Mouse (Mus musculus) hindbrain, embryonic 15.5 days (tissue): ENCODE measurements around the gene Zfhx3. TPM values are rescaled to one million over a fixed set of nuclear protein-coding genes. Genes with fewer than 3 reads are reported as not detected.

ENCODE experiments used
- ATAC-seq: fragments of 200-750 bp; cut with Nextera tagmentation; 2 replicates; pipeline ENCODE4 v1.8.0; 2017; ENCODE audit warnings: low read depth, moderate number of reproducible peaks, moderate TSS enrichment; ENCODE audit not compliant: low FRiP score
- H3K27ac ChIP-seq: fragments of 300-500 bp; sonication (generic); replicated peaks from 2 replicates; pipeline ENCODE4 v1.5.1; 2015; ENCODE audit warnings: mild to moderate bottlenecking, inconsistent platforms
- H3K27me3 ChIP-seq: fragments of 300-500 bp; sonication (generic); 2 replicates; pipeline ENCODE4 v1.6.1; 2015; ENCODE audit warnings: control low read depth, inconsistent platforms
- H3K36me3 ChIP-seq: fragments of 300-500 bp; sonication (generic); 2 replicates; pipeline ENCODE4 v1.6.1; 2015; ENCODE audit warnings: control low read depth, inconsistent platforms
- H3K4me1 ChIP-seq: fragments of 300-500 bp; sonication (generic); replicated peaks from 2 replicates; pipeline ENCODE4 v1.6.1; 2015; ENCODE audit warnings: control low read depth, inconsistent platforms
- H3K4me2 ChIP-seq: fragments of 300-500 bp; sonication (generic); 2 replicates; pipeline ENCODE4 v1.6.1; 2015; ENCODE audit warnings: moderate library complexity, mild to moderate bottlenecking, inconsistent platforms
- H3K4me3 ChIP-seq: fragments of 300-500 bp; sonication (generic); 2 replicates; pipeline ENCODE4 v1.5.1; 2015; ENCODE audit warnings: mild to moderate bottlenecking, inconsistent platforms
- H3K9ac ChIP-seq: fragments of 300-500 bp; sonication (generic); 2 replicates; pipeline ENCODE4 v1.6.1; 2015; ENCODE audit warnings: inconsistent platforms
- H3K9me3 ChIP-seq: fragments of 300-500 bp; sonication (generic); 2 replicates; pipeline ENCODE4 v1.6.1; 2016; ENCODE audit warnings: control low read depth, inconsistent platforms
- WGBS: fragments of 180-500 bp; shearing (Covaris S2); methylation state at CpG from one replicate; pipeline ENCODE4 v1.1.7; 2015; 5-methylcytosine and 5-hydroxymethylcytosine counted together
- polyA plus RNA-seq: library from polyadenylated mRNA; unstranded; fragments of >200 nt; fragmentation: Nextera tagmentation; extraction: Ambion mirVana; gene quantifications from 2 replicates; pipeline ENCODE4 v1.2.1, GENCODE M21; 2015

The Zfhx3 gene
- polyA plus RNA-seq, 1 experiment from 2014 or later: 23.5 TPM

DNA sequence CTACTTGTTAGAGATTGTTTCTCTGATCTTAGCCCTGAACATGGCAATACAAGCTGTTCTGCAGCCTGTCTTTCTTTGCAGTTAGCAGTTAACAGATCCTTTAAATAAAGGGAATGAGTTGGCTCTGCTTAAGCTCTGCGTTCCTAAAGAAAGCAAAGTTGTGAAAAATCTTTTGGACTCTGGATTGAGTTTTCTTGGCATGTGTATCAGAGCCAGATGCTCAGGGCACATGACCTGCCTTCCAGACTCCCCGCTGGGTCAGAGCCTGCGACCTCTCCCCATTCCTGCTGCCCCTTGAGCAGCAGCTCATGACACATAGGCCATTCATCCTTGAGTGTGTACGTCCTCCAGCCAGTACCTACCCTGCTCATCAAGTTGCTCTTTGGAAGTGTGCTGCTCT lies 81.9 kb downstream of the Zfhx3 start:
- 63% methylated on average over 4 of the region's 4 CpGs for WGBS
- H3K36me3 ChIP-seq: no peaks in the 10 kb centered on the region
- ATAC-seq: no peak
- no peak overlapping the region for H3K27ac ChIP-seq
- H3K27me3 ChIP-seq: no peaks in the 10 kb centered on the region
- H3K4me3 ChIP-seq: no peak overlapping the region
- H3K9ac ChIP-seq: no peak overlapping the region
- peaks cover 9% of the 10 kb centered on the region; the same call in 1 of the 2 replicates for H3K4me1 ChIP-seq
- H3K9me3 ChIP-seq: no peaks in the 10 kb centered on the region
- no peak overlapping the region for H3K4me2 ChIP-seq

DNA sequence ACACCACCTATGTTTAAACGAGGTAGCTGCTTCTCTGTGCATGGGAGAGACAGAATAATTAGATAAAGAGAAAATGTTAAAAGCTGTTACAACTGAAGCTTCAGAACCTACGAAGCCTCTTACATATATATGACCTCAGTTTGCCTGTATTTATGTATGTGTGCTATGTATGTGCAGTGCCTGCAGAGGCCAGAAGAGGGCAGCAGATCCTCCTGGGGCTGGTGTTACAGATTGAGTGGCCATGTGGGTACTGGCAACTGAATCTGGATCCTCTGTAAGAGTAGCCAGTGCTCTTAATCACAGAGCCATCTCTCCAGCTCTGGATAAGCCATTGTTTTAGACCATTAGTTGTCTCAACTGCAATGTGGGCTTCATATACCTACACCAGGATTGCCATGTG lies 82.8 kb downstream of the Zfhx3 start:
- no peak overlapping the region for H3K4me2 ChIP-seq
- WGBS: 91% methylated on average over 2 of the region's 2 CpGs
- H3K9ac ChIP-seq: no peak overlapping the region
- no peaks in the 10 kb centered on the region for H3K27me3 ChIP-seq
- no peak for ATAC-seq
- no peak overlapping the region for H3K27ac ChIP-seq
- no peaks in the 10 kb centered on the region for H3K36me3 ChIP-seq
- H3K4me3 ChIP-seq: no peak overlapping the region
- peaks cover 9% of the 10 kb centered on the region; the same call in 1 of the 2 replicates for H3K4me1 ChIP-seq
- no peaks in the 10 kb centered on the region for H3K9me3 ChIP-seq

DNA sequence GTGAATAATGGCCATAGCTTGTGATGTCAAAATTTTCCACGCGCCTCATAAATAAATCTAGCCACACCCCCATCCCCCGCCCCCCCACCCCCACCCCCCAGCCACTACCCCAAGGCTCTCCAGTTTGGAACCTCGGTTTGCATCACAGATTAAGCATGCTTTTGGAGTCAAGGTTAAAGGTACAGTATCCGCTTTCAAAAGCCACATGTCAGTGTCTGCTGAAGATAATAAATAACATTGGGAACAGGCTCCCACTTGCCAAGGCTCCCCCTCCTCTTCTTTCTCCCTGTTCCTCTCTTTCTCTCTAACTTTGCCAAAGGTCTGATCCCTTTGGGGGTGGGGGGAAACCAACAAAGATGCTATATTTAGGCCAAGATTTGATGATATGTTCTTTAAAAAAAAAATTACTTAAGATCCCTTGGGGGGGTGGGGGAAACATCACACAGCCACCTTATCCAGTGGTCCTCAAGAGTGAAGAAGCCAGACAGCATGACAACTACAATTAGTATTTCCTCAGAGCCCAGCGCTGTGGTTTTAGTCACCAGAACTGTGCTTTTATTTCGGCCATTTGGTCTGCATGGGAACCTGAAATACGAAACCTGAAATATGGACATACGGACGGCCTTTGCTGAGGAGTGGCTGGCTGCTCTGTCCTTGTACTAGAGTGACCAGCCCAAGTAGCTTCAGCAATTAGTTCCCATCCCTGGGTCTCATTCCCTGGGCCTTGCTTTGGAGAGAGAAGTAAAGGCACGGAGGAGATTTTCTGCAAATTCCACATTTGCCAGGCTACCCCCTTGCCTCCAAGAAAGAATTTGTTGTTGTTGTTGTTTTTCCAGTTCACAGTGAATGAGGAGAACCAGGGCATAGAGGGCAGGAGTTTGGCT lies 84.4 kb downstream of the Zfhx3 start:
- Histone ChIP-seq H3K36me3 (no peaks in the 10 kb centered on the region), H3K27me3 (no peaks in the 10 kb centered on the region), H3K9me3 (no peaks in the 10 kb centered on the region), H3K27ac (no peak overlapping the region), H3K4me3 (no peak overlapping the region), H3K4me2 (peak overlapping the region; percentile 36; the same call in 1 of the 2 replicates), H3K9ac (no peak overlapping the region), H3K4me1 (peaks cover 9% of the 10 kb centered on the region; the same call in 1 of the 2 replicates)
- ATAC-seq: no peak
- 75% methylated on average over 11 of the region's 11 CpGs for WGBS

GRCm38 (mm10) chr8:108027561-108028025 lies 85.1 kb downstream of the Zfhx3 start:
- H3K27ac ChIP-seq: no peak overlapping the region
- no peak overlapping the region for H3K9ac ChIP-seq
- no peaks in the 10 kb centered on the region for H3K36me3 ChIP-seq
- no peaks in the 10 kb centered on the region for H3K9me3 ChIP-seq
- 0 out of 2 replicates have a peak overlapping the region, but pooled peaks have one; percentile 3 for H3K4me3 ChIP-seq
- ATAC-seq: no peak; the same call in 1 of the 2 replicates
- peaks cover 9% of the 10 kb centered on the region; the same call in 1 of the 2 replicates for H3K4me1 ChIP-seq
- peak overlapping the region; percentile 36 for H3K4me2 ChIP-seq
- H3K27me3 ChIP-seq: no peaks in the 10 kb centered on the region
- WGBS: 57% methylated on average over 20 of the region's 20 CpGs

DNA sequence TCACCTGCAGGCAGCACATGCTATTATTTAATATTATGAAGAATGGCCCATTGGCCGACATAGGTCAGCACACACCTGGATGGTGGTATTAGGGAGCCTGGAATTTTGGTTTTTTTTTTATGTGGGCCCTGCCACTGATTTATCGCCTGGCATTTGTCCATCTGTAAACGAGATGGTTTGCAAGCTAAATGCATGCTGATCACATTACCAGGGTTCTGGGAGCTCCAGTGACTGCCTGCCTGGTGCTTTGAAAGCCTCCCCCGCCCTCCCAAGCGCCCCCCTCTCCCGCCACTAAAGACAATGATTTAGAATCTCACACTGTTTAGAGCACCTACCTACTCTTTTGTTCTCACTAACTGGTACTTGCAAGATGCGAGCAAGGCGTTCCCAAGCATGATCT lies 86.0 kb downstream of the Zfhx3 start:
- Histone ChIP-seq H3K4me2 (no peak overlapping the region), H3K4me3 (no peak overlapping the region), H3K27ac (no peak overlapping the region), H3K9ac (no peak overlapping the region), H3K4me1 (peaks cover 9% of the 10 kb centered on the region; the same call in 1 of the 2 replicates), H3K36me3 (no peaks in the 10 kb centered on the region), H3K9me3 (no peaks in the 10 kb centered on the region), H3K27me3 (no peaks in the 10 kb centered on the region)
- 52% methylated on average over 8 of the region's 8 CpGs for WGBS
- ATAC-seq: no peak

GRCm38 (mm10) chr8:108031159-108031558 lies 88.7 kb downstream of the Zfhx3 start:
- H3K27ac ChIP-seq: no peak overlapping the region
- no peaks in the 10 kb centered on the region for H3K27me3 ChIP-seq
- H3K4me1 ChIP-seq: peaks cover 9% of the 10 kb centered on the region; the same call in 1 of the 2 replicates
- WGBS: 86% methylated on average over 3 of the region's 3 CpGs
- no peak overlapping the region for H3K4me2 ChIP-seq
- no peaks in the 10 kb centered on the region for H3K9me3 ChIP-seq
- H3K9ac ChIP-seq: no peak overlapping the region
- no peaks in the 10 kb centered on the region for H3K36me3 ChIP-seq
- H3K4me3 ChIP-seq: no peak overlapping the region
- ATAC-seq: no peak

- Histone ChIP-seq H3K27me3 (no peaks in the 10 kb centered on the region), H3K4me1 (no peaks in the 10 kb centered on the region), H3K4me2 (no peak overlapping the region), H3K27ac (no peak overlapping the region), H3K4me3 (no peak overlapping the region), H3K9me3 (no peaks in the 10 kb centered on the region), H3K9ac (no peak overlapping the region), H3K36me3 (no peaks in the 10 kb centered on the region)
- WGBS: 83% methylated on average over 3 of the region's 3 CpGs
- ATAC-seq: no peak
Measured at GRCm38 (mm10) chr8:108034070-108034469, 91.6 kb downstream of the Zfhx3 start.

- Histone ChIP-seq H3K4me3 (no peak overlapping the region), H3K9ac (no peak overlapping the region), H3K36me3 (no peaks in the 10 kb centered on the region), H3K9me3 (no peaks in the 10 kb centered on the region), H3K27me3 (no peaks in the 10 kb centered on the region), H3K4me2 (no peak overlapping the region), H3K27ac (no peak overlapping the region), H3K4me1 (no peaks in the 10 kb centered on the region)
- no peak for ATAC-seq
- WGBS: 83% methylated on average over 6 of the region's 6 CpGs
Measured at GRCm38 (mm10) chr8:108034726-108035125, 92.3 kb downstream of the Zfhx3 start.

- WGBS: 89% methylated on average over 4 of the region's 4 CpGs
Measured at GRCm38 (mm10) chr8:108043618-108044017, 101.2 kb downstream of the Zfhx3 start.

DNA sequence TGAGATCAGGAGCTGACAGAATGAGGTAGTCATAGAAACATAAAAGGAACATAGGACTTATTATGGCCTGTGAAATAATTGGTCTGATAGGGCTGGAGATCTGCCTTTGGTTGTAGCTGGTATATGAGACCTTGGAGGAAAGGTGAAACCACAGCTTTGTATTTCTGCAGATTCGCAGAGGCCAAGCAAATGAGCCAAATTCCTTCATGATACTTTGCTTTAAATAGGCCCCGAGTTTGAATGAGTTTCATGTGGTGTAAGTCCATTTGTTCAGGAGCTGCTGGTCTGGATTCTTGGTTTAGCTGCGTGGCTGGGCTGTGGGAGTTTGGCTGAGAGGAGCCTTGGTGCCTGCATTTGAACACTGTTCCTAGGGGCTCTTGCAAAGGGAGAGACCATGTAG lies 101.7 kb downstream of the Zfhx3 start:
- no peak overlapping the region for H3K9ac ChIP-seq
- no peaks in the 10 kb centered on the region for H3K9me3 ChIP-seq
- no peak overlapping the region for H3K27ac ChIP-seq
- no peaks in the 10 kb centered on the region for H3K36me3 ChIP-seq
- H3K27me3 ChIP-seq: no peaks in the 10 kb centered on the region
- peaks cover 9% of the 10 kb centered on the region; the same call in 1 of the 2 replicates for H3K4me1 ChIP-seq
- no peak overlapping the region for H3K4me2 ChIP-seq
- no peak for ATAC-seq
- H3K4me3 ChIP-seq: no peak overlapping the region
- WGBS: 88% methylated on average over 3 of the region's 3 CpGs

More at GRCm38 (mm10) chr8:108043618-108044017, 101.2 kb downstream of the Zfhx3 start:
- Histone ChIP-seq H3K36me3 (no peaks in the 10 kb centered on the region), H3K27me3 (no peaks in the 10 kb centered on the region), H3K4me3 (no peak overlapping the region), H3K9ac (no peak overlapping the region), H3K9me3 (no peaks in the 10 kb centered on the region), H3K4me1 (peaks cover 9% of the 10 kb centered on the region; the same call in 1 of the 2 replicates), H3K27ac (no peak overlapping the region), H3K4me2 (no peak overlapping the region)
- ATAC-seq: no peak

GRCm38 (mm10) chr8:108056241-108056640 lies 113.8 kb downstream of the Zfhx3 start:
- H3K4me1 ChIP-seq: peaks cover 14% of the 10 kb centered on the region; the same call in 1 of the 2 replicates
- no peaks in the 10 kb centered on the region for H3K27me3 ChIP-seq
- H3K9ac ChIP-seq: no peak overlapping the region
- 42% methylated on average over 5 of the region's 5 CpGs for WGBS
- H3K4me3 ChIP-seq: no peak overlapping the region
- H3K36me3 ChIP-seq: no peaks in the 10 kb centered on the region
- ATAC-seq: 0 out of 2 replicates have a peak, but pooled peaks have one; percentile 38
- H3K9me3 ChIP-seq: no peaks in the 10 kb centered on the region
- H3K4me2 ChIP-seq: no peak overlapping the region
- H3K27ac ChIP-seq: peak overlapping the region; percentile 57

GRCm38 (mm10) chr8:108061972-108062371 lies 119.5 kb downstream of the Zfhx3 start:
- H3K27ac ChIP-seq: no peak overlapping the region
- H3K4me1 ChIP-seq: no peaks in the 10 kb centered on the region; the same call in 1 of the 2 replicates
- H3K36me3 ChIP-seq: no peaks in the 10 kb centered on the region
- ATAC-seq: no peak
- 70% methylated on average over 12 of the region's 12 CpGs for WGBS
- no peaks in the 10 kb centered on the region for H3K27me3 ChIP-seq
- no peak overlapping the region for H3K4me3 ChIP-seq
- no peak overlapping the region for H3K4me2 ChIP-seq
- H3K9ac ChIP-seq: no peak overlapping the region
- H3K9me3 ChIP-seq: no peaks in the 10 kb centered on the region
